In genomic region chr6:91198456-91198855, GRCm38 (mm10) we compare ENCODE assay signal across 24 mouse cellular contexts. TPM values are rescaled to one million over a fixed set of nuclear protein-coding genes. Genes with fewer than 3 reads are reported as not detected.
DNase-seq lines count a peak whose midpoint lies in the region; ATAC-seq lines count a peak whose summit lies in the region.
"Had no signal": no experiment of that assay in that cellular context is flagged by ENCODE, and none has a peak within 500 bp of the region (broad histone marks: within the 10 kb centered on the region; RNA-seq: fewer than 3 reads in every experiment).

No protein-coding gene starts in this region.

- H3K27me3 ChIP-seq in forebrain, embryonic 16.5 days (replicated peaks; ENCODE audit: control insufficient read depth, insufficient read depth, low read length), result no peaks in the 10 kb centered on the region
- H3K27me3 ChIP-seq in forebrain, embryonic 15.5 days, result no peaks in the 10 kb centered on the region
- H3K27me3 ChIP-seq in midbrain, embryonic 12.5 days, result 0 out of 2 replicates have a peak, but pooled peaks cover 14% of the 10 kb centered on the region
- H3K27me3 ChIP-seq in midbrain, embryonic 16.5 days (ENCODE audit: control insufficient read depth, insufficient read depth, low read depth, low read length), result no peaks in the 10 kb centered on the region
- H3K27me3 ChIP-seq in embryonic facial prominence, embryonic 13.5 days, result no peaks in the 10 kb centered on the region
- peaks cover 2% of the 10 kb centered on the region; the same call in 1 of the 2 replicates for H3K27me3 ChIP-seq in limb, embryonic 13.5 days
- H3K27me3 ChIP-seq: embryonic facial prominence, embryonic 15.5 days; lung, embryonic 15.5 days; neural tube, embryonic 12.5 days had no signal

- H3K27ac ChIP-seq in forebrain, embryonic 16.5 days (ENCODE audit: low read length), result no peak overlapping the region
- no peak overlapping the region for H3K27ac ChIP-seq in forebrain, embryonic 15.5 days (replicated peaks)
- no peak overlapping the region for H3K27ac ChIP-seq in midbrain, embryonic 12.5 days (replicated peaks)
- H3K27ac ChIP-seq in midbrain, embryonic 16.5 days (ENCODE audit: low read length), result no peak overlapping the region
- H3K27ac ChIP-seq in embryonic facial prominence, embryonic 13.5 days, result peak overlapping the region; percentile 96
- H3K27ac ChIP-seq in limb, embryonic 13.5 days, result peak overlapping the region; percentile 96; the same call in 1 of the 2 replicates
- H3K27ac ChIP-seq: forebrain, embryonic 12.5 days; heart, adult 2 months; heart, embryonic 15.5 days; kidney, postnatal 0 days; liver, embryonic 14.5 days; lung, embryonic 15.5 days; neural tube, embryonic 12.5 days had no signal

- H3K9me3 ChIP-seq in forebrain, embryonic 16.5 days (ENCODE audit: control insufficient read depth, low read length), result no peaks in the 10 kb centered on the region
- H3K9me3 ChIP-seq in forebrain, embryonic 15.5 days, result no peaks in the 10 kb centered on the region
- H3K9me3 ChIP-seq in midbrain, embryonic 12.5 days, result no peaks in the 10 kb centered on the region; the same call in 1 of the 2 replicates
- no peaks in the 10 kb centered on the region for H3K9me3 ChIP-seq in midbrain, embryonic 16.5 days (replicated peaks; ENCODE audit: control insufficient read depth, low read length, poor library complexity, severe bottlenecking)
- no peaks in the 10 kb centered on the region for H3K9me3 ChIP-seq in embryonic facial prominence, embryonic 13.5 days
- no peaks in the 10 kb centered on the region; the same call in 1 of the 2 replicates for H3K9me3 ChIP-seq in limb, embryonic 13.5 days
- H3K9me3 ChIP-seq: embryonic facial prominence, embryonic 15.5 days; forebrain, embryonic 12.5 days; G1E; heart, embryonic 15.5 days; lung, embryonic 15.5 days; neural tube, embryonic 12.5 days had no signal

- no peaks in the 10 kb centered on the region for H3K36me3 ChIP-seq in forebrain, embryonic 16.5 days (ENCODE audit: control insufficient read depth, insufficient read depth)
- H3K36me3 ChIP-seq in forebrain, embryonic 15.5 days, result no peaks in the 10 kb centered on the region
- H3K36me3 ChIP-seq in midbrain, embryonic 12.5 days, result no peaks in the 10 kb centered on the region
- no peaks in the 10 kb centered on the region for H3K36me3 ChIP-seq in midbrain, embryonic 16.5 days (ENCODE audit: control insufficient read depth, insufficient read depth, low read length)
- H3K36me3 ChIP-seq in embryonic facial prominence, embryonic 13.5 days, result no peaks in the 10 kb centered on the region
- no peaks in the 10 kb centered on the region for H3K36me3 ChIP-seq in limb, embryonic 13.5 days
- H3K36me3 ChIP-seq: embryonic facial prominence, embryonic 15.5 days; forebrain, embryonic 12.5 days; G1E; heart, embryonic 15.5 days; lung, embryonic 15.5 days; neural tube, embryonic 12.5 days had no signal

- DNase-seq in thymus, postnatal 14 days, result no peak
- DNase-seq in kidney, postnatal 14 days, result no peak
- DNase-seq: adrenal gland, postnatal 10 days; cerebellum, postnatal 10 days; gastrocnemius, postnatal 25 days; heart, adult 2 months; heart, postnatal 4 days; lung, postnatal 4 days had no signal

- no peak overlapping the region for H3K4me3 ChIP-seq in forebrain, embryonic 16.5 days (replicated peaks; ENCODE audit: low read length)
- no peak overlapping the region for H3K4me3 ChIP-seq in forebrain, embryonic 15.5 days
- H3K4me3 ChIP-seq in midbrain, embryonic 12.5 days, result no peak overlapping the region
- H3K4me3 ChIP-seq in midbrain, embryonic 16.5 days (ENCODE audit: low read depth, low read length), result no peak overlapping the region
- H3K4me3 ChIP-seq in embryonic facial prominence, embryonic 13.5 days, result no peak overlapping the region
- H3K4me3 ChIP-seq in limb, embryonic 13.5 days, result no peak overlapping the region
- H3K4me3 ChIP-seq: embryonic facial prominence, embryonic 15.5 days; forebrain, embryonic 12.5 days; heart, adult 2 months; heart, embryonic 15.5 days; lung, embryonic 15.5 days; neural tube, embryonic 12.5 days had no signal

- WGBS in forebrain, embryonic 16.5 days, result 59% methylated on average over 2 of the region's 2 CpGs
- WGBS in forebrain, embryonic 15.5 days, result 66% methylated on average over 2 of the region's 2 CpGs
- 83% methylated on average over 2 of the region's 2 CpGs for WGBS in midbrain, embryonic 12.5 days
- WGBS in midbrain, embryonic 16.5 days, result 62% methylated on average over 2 of the region's 2 CpGs
- WGBS in embryonic facial prominence, embryonic 13.5 days, result 54% methylated on average over 2 of the region's 2 CpGs
- WGBS in limb, embryonic 13.5 days, result 50% methylated on average over 2 of the region's 2 CpGs

- peaks cover 16% of the 10 kb centered on the region for H3K4me1 ChIP-seq in forebrain, embryonic 16.5 days (replicated peaks; ENCODE audit: control insufficient read depth, insufficient read depth, low read length)
- H3K4me1 ChIP-seq in forebrain, embryonic 15.5 days, result peaks cover 15% of the 10 kb centered on the region
- H3K4me1 ChIP-seq in midbrain, embryonic 12.5 days, result peaks cover 26% of the 10 kb centered on the region
- H3K4me1 ChIP-seq in midbrain, embryonic 16.5 days (ENCODE audit: control insufficient read depth, insufficient read depth, low read length), result no peaks in the 10 kb centered on the region
- peaks cover 74% of the 10 kb centered on the region for H3K4me1 ChIP-seq in embryonic facial prominence, embryonic 13.5 days
- H3K4me1 ChIP-seq in limb, embryonic 13.5 days, result peaks cover 60% of the 10 kb centered on the region

- ATAC-seq in forebrain, embryonic 16.5 days, result peak; percentile 36; the same call in 1 of the 2 replicates
- no peak for ATAC-seq in forebrain, embryonic 15.5 days (replicated peaks)
- ATAC-seq in midbrain, embryonic 12.5 days (ENCODE audit: low FRiP score, low read depth), result peak; percentile 61
- ATAC-seq in midbrain, embryonic 16.5 days, result no peak
- ATAC-seq in embryonic facial prominence, embryonic 13.5 days (ENCODE audit: insufficient number of reproducible peaks, insufficient read depth, low FRiP score, low TSS enrichment, low read depth), result no peak
- no peak for ATAC-seq in limb, embryonic 13.5 days (ENCODE audit: low FRiP score, low read depth)
- ATAC-seq: activated CD4-positive, CD25-positive, alpha-beta regulatory T cell, adult 4 months; intestine, embryonic 16.5 days had no signal

- no peak overlapping the region for H3K9ac ChIP-seq in forebrain, embryonic 16.5 days (replicated peaks; ENCODE audit: low read depth, low read length)
- no peak overlapping the region for H3K9ac ChIP-seq in forebrain, embryonic 15.5 days (replicated peaks)
- no peak overlapping the region for H3K9ac ChIP-seq in midbrain, embryonic 12.5 days (replicated peaks)
- H3K9ac ChIP-seq in midbrain, embryonic 16.5 days (ENCODE audit: low read depth, low read length), result no peak overlapping the region
- no peak overlapping the region for H3K9ac ChIP-seq in embryonic facial prominence, embryonic 13.5 days
- H3K9ac ChIP-seq in limb, embryonic 13.5 days, result no peak overlapping the region
- H3K9ac ChIP-seq: embryonic facial prominence, embryonic 15.5 days; forebrain, embryonic 12.5 days; heart, embryonic 15.5 days; liver, embryonic 14.5 days; lung, embryonic 15.5 days; neural tube, embryonic 12.5 days had no signal

- no peak overlapping the region for H3K4me2 ChIP-seq in forebrain, embryonic 16.5 days (ENCODE audit: low read length)
- no peak overlapping the region for H3K4me2 ChIP-seq in forebrain, embryonic 15.5 days (replicated peaks)
- H3K4me2 ChIP-seq in midbrain, embryonic 12.5 days (replicated peaks), result no peak overlapping the region
- H3K4me2 ChIP-seq in midbrain, embryonic 16.5 days (ENCODE audit: low read length), result no peak overlapping the region
- H3K4me2 ChIP-seq in embryonic facial prominence, embryonic 13.5 days, result no peak overlapping the region
- no peak overlapping the region for H3K4me2 ChIP-seq in limb, embryonic 13.5 days (replicated peaks)
- H3K4me2 ChIP-seq: embryonic facial prominence, embryonic 15.5 days; forebrain, embryonic 12.5 days; heart, embryonic 15.5 days; lung, embryonic 15.5 days; neural tube, embryonic 12.5 days had no signal

RNA-seq across cellular contexts. Expression of gene Fbln2, which starts 13.8 kb away (rescaled TPM):
- polyA plus RNA-seq in forebrain, embryonic 16.5 days (2015; fragmentation: Nextera tagmentation; extraction: Ambion mirVana), result 17.6 and 20.3 TPM in 2 replicates
- polyA plus RNA-seq in forebrain, embryonic 15.5 days (2015; fragmentation: Nextera tagmentation; extraction: Ambion mirVana), result 10.0 and 11.1 TPM in 2 replicates
- polyA plus RNA-seq in midbrain, embryonic 12.5 days (2016; fragmentation: Nextera tagmentation; extraction: Ambion mirVana), result 41.7 and 66.6 TPM in 2 replicates
- 11.9 and 12.5 TPM in 2 replicates for polyA plus RNA-seq in midbrain, embryonic 16.5 days (2015; fragmentation: Nextera tagmentation; extraction: Ambion mirVana)
- polyA plus RNA-seq in embryonic facial prominence, embryonic 13.5 days (2015; fragmentation: Nextera tagmentation; extraction: Ambion mirVana), result 298 and 344 TPM in 2 replicates
- polyA plus RNA-seq in limb, embryonic 13.5 days (2015; fragmentation: Nextera tagmentation; extraction: Ambion mirVana), result 192 and 196 TPM in 2 replicates
- polyA plus RNA-seq: G1E had no signal

RNA-seq across cellular contexts. Expression of gene Hdac11, which starts 42.0 kb away (rescaled TPM):
- polyA plus RNA-seq in forebrain, embryonic 16.5 days (2015; fragmentation: Nextera tagmentation; extraction: Ambion mirVana), result 21.0 and 30.7 TPM in 2 replicates
- 21.1 and 24.1 TPM in 2 replicates for polyA plus RNA-seq in forebrain, embryonic 15.5 days (2015; fragmentation: Nextera tagmentation; extraction: Ambion mirVana)
- polyA plus RNA-seq in midbrain, embryonic 12.5 days (2016; fragmentation: Nextera tagmentation; extraction: Ambion mirVana), result 16.4 and 17.2 TPM in 2 replicates
- polyA plus RNA-seq in midbrain, embryonic 16.5 days (2015; fragmentation: Nextera tagmentation; extraction: Ambion mirVana), result 48.0 and 56.3 TPM in 2 replicates
- polyA plus RNA-seq in embryonic facial prominence, embryonic 13.5 days (2015; fragmentation: Nextera tagmentation; extraction: Ambion mirVana), result 12.8 and 15.6 TPM in 2 replicates
- 16.1 and 18.6 TPM in 2 replicates for polyA plus RNA-seq in limb, embryonic 13.5 days (2015; fragmentation: Nextera tagmentation; extraction: Ambion mirVana)

Comparison
In these comparisons a context has a peak if more than half of its experiments do, and no peak if none do; other contexts are left out.
1. ATAC-seq: peak in forebrain, embryonic 16.5 days (single experiment) and midbrain, embryonic 12.5 days (single experiment); none in forebrain, embryonic 15.5 days (single experiment), midbrain, embryonic 16.5 days (single experiment), embryonic facial prominence, embryonic 13.5 days (single experiment) and limb, embryonic 13.5 days (single experiment).
2. H3K27ac ChIP-seq: peak in embryonic facial prominence, embryonic 13.5 days (single experiment) and limb, embryonic 13.5 days (single experiment); none in forebrain, embryonic 16.5 days (single experiment), forebrain, embryonic 15.5 days (single experiment), midbrain, embryonic 12.5 days (single experiment) and midbrain, embryonic 16.5 days (single experiment).